Mouse (Mus musculus): ENCODE measurements around the gene Adgrg7. TPM values are rescaled to one million over a fixed set of nuclear protein-coding genes. Genes with fewer than 3 reads are reported as not detected.
A peak's percentile ranks its signal among the peaks of the same experiment; 100 is the strongest.

Gene Adgrg7
- polyA plus RNA-seq, 1 experiment = not detected

GRCm38 (mm10) chr16:56724927-56725326 lies 70.7 kb downstream of the Adgrg7 start:
- no peak overlapping the region for H3K4me3 ChIP-seq (ENCODE audit: insufficient read depth, low read depth, low read length)
- no peak overlapping the region for H3K27ac ChIP-seq (ENCODE audit: insufficient read depth, low read depth, low read length)
- peaks cover 4% of the 10 kb centered on the region; the same call in 1 of the 2 replicates for H3K4me1 ChIP-seq (ENCODE audit: control insufficient read depth, insufficient read depth, low read length)
- no peak for DNase-seq
- WGBS = 76% methylated on average over 10 of the region's 10 CpGs
- H3K36me3 ChIP-seq (ENCODE audit: control insufficient read depth, insufficient read depth, low read length) = no peaks in the 10 kb centered on the region
- TF ChIP-seq CTCF (conservative IDR thresholded peaks at IDR 0.05; ENCODE audit: insufficient read depth, insufficient read length, low read depth, low read length) = no peak
- TF ChIP-seq POLR2A (IDR thresholded peaks at IDR 0.05; ENCODE audit: low read depth, low read length) = no peak
- H3K27me3 ChIP-seq (replicated peaks; ENCODE audit: control insufficient read depth, insufficient read depth, low read length) = no peaks in the 10 kb centered on the region

GRCm38 (mm10) chr16:56722357-56722756 lies 73.3 kb downstream of the Adgrg7 start:
- 32% methylated on average over 4 of the region's 4 CpGs for WGBS
- Histone ChIP-seq H3K4me3 (ENCODE audit: insufficient read depth, low read depth, low read length) (no peak overlapping the region), H3K4me1 (ENCODE audit: control insufficient read depth, insufficient read depth, low read length) (peaks cover 4% of the 10 kb centered on the region; the same call in 1 of the 2 replicates), H3K27ac (ENCODE audit: insufficient read depth, low read depth, low read length) (no peak overlapping the region; the same call in 1 of the 2 replicates), H3K27me3 (replicated peaks; ENCODE audit: control insufficient read depth, insufficient read depth, low read length) (no peaks in the 10 kb centered on the region), H3K36me3 (ENCODE audit: control insufficient read depth, insufficient read depth, low read length) (no peaks in the 10 kb centered on the region)
- TF ChIP-seq POLR2A (IDR thresholded peaks at IDR 0.05; ENCODE audit: low read depth, low read length) (no peak), CTCF (conservative IDR thresholded peaks at IDR 0.05; ENCODE audit: insufficient read depth, insufficient read length, low read depth, low read length) (no peak)
- no peak for DNase-seq

- Histone ChIP-seq H3K4me1 (ENCODE audit: control insufficient read depth, insufficient read depth, low read length) (peaks cover 12% of the 10 kb centered on the region; the same call in 1 of the 2 replicates), H3K27ac (ENCODE audit: insufficient read depth, low read depth, low read length) (no peak overlapping the region), H3K27me3 (replicated peaks; ENCODE audit: control insufficient read depth, insufficient read depth, low read length) (no peaks in the 10 kb centered on the region), H3K36me3 (ENCODE audit: control insufficient read depth, insufficient read depth, low read length) (no peaks in the 10 kb centered on the region), H3K4me3 (ENCODE audit: insufficient read depth, low read depth, low read length) (no peak overlapping the region)
- DNase-seq = no peak
- TF ChIP-seq POLR2A (IDR thresholded peaks at IDR 0.05; ENCODE audit: low read depth, low read length) = no peak
- no peak for TF ChIP-seq CTCF (conservative IDR thresholded peaks at IDR 0.05; ENCODE audit: insufficient read depth, insufficient read length, low read depth, low read length)
These were observed 76.6 kb downstream of the Adgrg7 start for GRCm38 (mm10) chr16:56719031-56719430.

- under 1% methylated on average over 61 of the region's 62 CpGs for WGBS
- Histone ChIP-seq H3K27me3 (replicated peaks; ENCODE audit: control insufficient read depth, insufficient read depth, low read length) (no peaks in the 10 kb centered on the region), H3K36me3 (ENCODE audit: control insufficient read depth, insufficient read depth, low read length) (no peaks in the 10 kb centered on the region), H3K27ac (ENCODE audit: insufficient read depth, low read depth, low read length) (peak within 1 kb of the TSS; percentile 65), H3K4me3 (ENCODE audit: insufficient read depth, low read depth, low read length) (peak within 1 kb of the TSS; percentile 72), H3K4me1 (ENCODE audit: control insufficient read depth, insufficient read depth, low read length) (peaks cover 12% of the 10 kb centered on the region; the same call in 1 of the 2 replicates)
- peak; percentile 100 for DNase-seq
- TF ChIP-seq POLR2A (IDR thresholded peaks at IDR 0.05; ENCODE audit: low read depth, low read length) (no peak), CTCF (conservative IDR thresholded peaks at IDR 0.05; ENCODE audit: insufficient read depth, insufficient read length, low read depth, low read length) (no peak)
These were observed 78.1 kb downstream of the Adgrg7 start, which contains the start of gene Tfg for GRCm38 (mm10) chr16:56717224-56718200. TSS of gene Tfg (minus strand) at chr16:56717450.

- no peaks in the 10 kb centered on the region for H3K27me3 ChIP-seq (replicated peaks; ENCODE audit: control insufficient read depth, insufficient read depth, low read length)
- H3K27ac ChIP-seq (ENCODE audit: insufficient read depth, low read depth, low read length) = peak overlapping the region; percentile 65
- DNase-seq = peak; percentile 25
- no peaks in the 10 kb centered on the region; the same call in 1 of the 2 replicates for H3K36me3 ChIP-seq (ENCODE audit: control insufficient read depth, insufficient read depth, low read length)
- WGBS = under 1% methylated on average over 36 of the region's 38 CpGs
- peak overlapping the region; percentile 72 for H3K4me3 ChIP-seq (ENCODE audit: insufficient read depth, low read depth, low read length)
- H3K4me1 ChIP-seq (ENCODE audit: control insufficient read depth, insufficient read depth, low read length) = peaks cover 12% of the 10 kb centered on the region; the same call in 1 of the 2 replicates
- no peak for TF ChIP-seq POLR2A (IDR thresholded peaks at IDR 0.05; ENCODE audit: low read depth, low read length)
- TF ChIP-seq CTCF (conservative IDR thresholded peaks at IDR 0.05; ENCODE audit: insufficient read depth, insufficient read length, low read depth, low read length) = no peak
These were observed 79.0 kb downstream of the Adgrg7 start for GRCm38 (mm10) chr16:56716557-56717179.

- 31% methylated on average over 3 of the region's 3 CpGs for WGBS
These were observed 80.0 kb downstream of the Adgrg7 start for GRCm38 (mm10) chr16:56715608-56716007.

More at GRCm38 (mm10) chr16:56715608-56716007, 80.0 kb downstream of the Adgrg7 start:
- Histone ChIP-seq H3K4me3 (ENCODE audit: insufficient read depth, low read depth, low read length) (no peak overlapping the region), H3K27me3 (replicated peaks; ENCODE audit: control insufficient read depth, insufficient read depth, low read length) (no peaks in the 10 kb centered on the region), H3K4me1 (ENCODE audit: control insufficient read depth, insufficient read depth, low read length) (peaks cover 8% of the 10 kb centered on the region; the same call in 1 of the 2 replicates), H3K27ac (ENCODE audit: insufficient read depth, low read depth, low read length) (no peak overlapping the region), H3K36me3 (ENCODE audit: control insufficient read depth, insufficient read depth, low read length) (peaks cover under 1% of the 10 kb centered on the region; the same call in 1 of the 2 replicates)
- no peak for DNase-seq
- TF ChIP-seq POLR2A (IDR thresholded peaks at IDR 0.05; ENCODE audit: low read depth, low read length) = no peak
- no peak for TF ChIP-seq CTCF (conservative IDR thresholded peaks at IDR 0.05; ENCODE audit: insufficient read depth, insufficient read length, low read depth, low read length)

Measured in kidney, adult 2 months (tissue).